Mouse (Mus musculus) kidney, postnatal 14 days (tissue): ENCODE results near the gene Ciz1.

Experiments used
- DNase-seq: peaks from one replicate; pipeline ENCODE4 v3.0.0; 2022; ENCODE audit warnings: mixed read lengths

The Ciz1 gene

GRCm38 (mm10) chr2:32381775-32382223 is 29.7 kb downstream of the Ciz1 start, which contains the start of gene 1110008P14Rik:
Gene 1110008P14Rik (minus strand): TSS chr2:32381938.
- peak; percentile 96 for DNase-seq

- DNase-seq, result no peak
These were observed 30.6 kb downstream of the Ciz1 start for GRCm38 (mm10) chr2:32382689-32383088.

GRCm38 (mm10) chr2:32387706-32388490 is 35.8 kb downstream of the Ciz1 start, which contains the start of gene Lcn2:
Gene Lcn2 (minus strand): TSS chr2:32388252.
- DNase-seq, result peak; percentile 18

- no peak for DNase-seq
These were observed 37.0 kb downstream of the Ciz1 start for GRCm38 (mm10) chr2:32389157-32389556.

- peak; percentile 53 for DNase-seq
These were observed 38.7 kb downstream of the Ciz1 start for GRCm38 (mm10) chr2:32390871-32391270.

- peak; percentile 85 for DNase-seq
These were observed 39.9 kb downstream of the Ciz1 start for GRCm38 (mm10) chr2:32392063-32392462.

- peak; percentile 59 for DNase-seq
These were observed 42.8 kb downstream of the Ciz1 start for GRCm38 (mm10) chr2:32394973-32395372.

- peak; percentile 94 for DNase-seq
These were observed 43.4 kb downstream of the Ciz1 start, which contains the start of gene Ptges2 for GRCm38 (mm10) chr2:32395484-32395945. Gene Ptges2 (plus strand): TSS chr2:32395896.

- DNase-seq, result peak; percentile 95
These were observed 44.0 kb downstream of the Ciz1 start for GRCm38 (mm10) chr2:32395946-32396621.

GRCm38 (mm10) chr2:32396695-32397094 is 44.6 kb downstream of the Ciz1 start:
- no peak for DNase-seq

- peak; percentile 96 for DNase-seq
These were observed 52.5 kb downstream of the Ciz1 start for GRCm38 (mm10) chr2:32404663-32405062.

GRCm38 (mm10) chr2:32407144-32407824 is 55.2 kb downstream of the Ciz1 start:
- no peak for DNase-seq

GRCm38 (mm10) chr2:32408429-32409424 is 56.6 kb downstream of the Ciz1 start:
- DNase-seq, result peak; percentile 88

- DNase-seq, result no peak
These were observed 59.3 kb downstream of the Ciz1 start for GRCm38 (mm10) chr2:32411407-32411806.

GRCm38 (mm10) chr2:32412742-32413531 is 60.8 kb downstream of the Ciz1 start:
- no peak for DNase-seq

GRCm38 (mm10) chr2:32413936-32414335 is 61.8 kb downstream of the Ciz1 start:
- DNase-seq, result peak; percentile 74

GRCm38 (mm10) chr2:32415801-32416200 is 63.7 kb downstream of the Ciz1 start:
- no peak for DNase-seq

GRCm38 (mm10) chr2:32416556-32416955 is 64.4 kb downstream of the Ciz1 start:
- no peak for DNase-seq

- no peak for DNase-seq
These were observed 65.4 kb downstream of the Ciz1 start for GRCm38 (mm10) chr2:32417486-32417885.

- DNase-seq, result peak; percentile 71
These were observed 66.5 kb downstream of the Ciz1 start for GRCm38 (mm10) chr2:32418430-32419151.
